Mouse (Mus musculus) midbrain, embryonic 16.5 days (tissue): ENCODE measurements around the gene Lce1g. TPM values are rescaled to one million over a fixed set of nuclear protein-coding genes. Genes with fewer than 3 reads are reported as not detected.

Experiments used
- ATAC-seq: fragments of 200-750 bp; cut with Nextera tagmentation; 2 replicates; pipeline ENCODE4 v1.8.0; 2017; ENCODE audit warnings: moderate TSS enrichment
- H3K27ac ChIP-seq: fragments of 300-500 bp; sonication (generic); 2 replicates; pipeline ENCODE4 v1.5.1; 2014; ENCODE audit warnings: mild to moderate bottlenecking, low read length, mixed read lengths
- H3K27me3 ChIP-seq: fragments of 300-500 bp; sonication (generic); 2 replicates; pipeline ENCODE4 v1.6.1; 2014; ENCODE audit warnings: low read depth, low read length, mixed read lengths; ENCODE audit not compliant: control insufficient read depth, insufficient read depth
- H3K36me3 ChIP-seq: fragments of 300-500 bp; sonication (generic); 2 replicates; pipeline ENCODE4 v1.6.1; 2014; ENCODE audit warnings: mild to moderate bottlenecking, low read length, moderate library complexity, mixed read lengths; ENCODE audit not compliant: control insufficient read depth, insufficient read depth
- H3K4me1 ChIP-seq: fragments of 300-500 bp; sonication (generic); 2 replicates; pipeline ENCODE4 v1.6.1; 2014; ENCODE audit warnings: mild to moderate bottlenecking, low read length, mixed read lengths; ENCODE audit not compliant: control insufficient read depth, insufficient read depth
- H3K4me2 ChIP-seq: fragments of 300-500 bp; sonication (generic); 2 replicates; pipeline ENCODE4 v1.6.1; 2014; ENCODE audit warnings: mild to moderate bottlenecking, low read length, mixed read lengths
- H3K4me3 ChIP-seq: fragments of 300-500 bp; sonication (generic); 2 replicates; pipeline ENCODE4 v1.5.1; 2014; ENCODE audit warnings: low read depth, mild to moderate bottlenecking, low read length, moderate library complexity, mixed read lengths
- H3K9ac ChIP-seq: fragments of 300-500 bp; sonication (generic); 2 replicates; pipeline ENCODE4 v1.6.1; 2014; ENCODE audit warnings: low read depth, low read length, mixed read lengths
- H3K9me3 ChIP-seq: fragments of 300-500 bp; sonication (generic); replicated peaks from 2 replicates; pipeline ENCODE4 v1.6.1; 2014; ENCODE audit warnings: mild to moderate bottlenecking, low read length, mixed read lengths; ENCODE audit not compliant: control insufficient read depth, poor library complexity, severe bottlenecking
- WGBS: fragments of 180-500 bp; shearing (Covaris S2); extraction: QIAGEN DNeasy Blood & Tissue Kit; methylation state at CpG from one replicate; pipeline ENCODE4 v1.1.7; 2014; 5-methylcytosine and 5-hydroxymethylcytosine counted together
- polyA plus RNA-seq: library from polyadenylated mRNA; unstranded; fragments of >200 nt; fragmentation: Nextera tagmentation; extraction: Ambion mirVana; gene quantifications from 2 replicates; pipeline ENCODE4 v1.2.1, GENCODE M21; 2015

Gene Lce1g
- polyA plus RNA-seq = not detected in 2 replicates

GRCm38 (mm10) chr3:92752238-92752637, at the start of gene Lce1g:
TSS of gene Lce1g (minus strand) at chr3:92752338.
- Histone ChIP-seq H3K4me1 (no peaks in the 10 kb centered on the region), H3K9me3 (no peaks in the 10 kb centered on the region), H3K4me3 (no peak within 1 kb of the TSS), H3K27ac (no peak within 1 kb of the TSS), H3K4me2 (no peak within 1 kb of the TSS), H3K27me3 (no peaks in the 10 kb centered on the region), H3K36me3 (no peaks in the 10 kb centered on the region), H3K9ac (no peak within 1 kb of the TSS)
- no peak for ATAC-seq
- WGBS = 87% methylated on average over 1 of the region's 1 CpGs

DNA sequence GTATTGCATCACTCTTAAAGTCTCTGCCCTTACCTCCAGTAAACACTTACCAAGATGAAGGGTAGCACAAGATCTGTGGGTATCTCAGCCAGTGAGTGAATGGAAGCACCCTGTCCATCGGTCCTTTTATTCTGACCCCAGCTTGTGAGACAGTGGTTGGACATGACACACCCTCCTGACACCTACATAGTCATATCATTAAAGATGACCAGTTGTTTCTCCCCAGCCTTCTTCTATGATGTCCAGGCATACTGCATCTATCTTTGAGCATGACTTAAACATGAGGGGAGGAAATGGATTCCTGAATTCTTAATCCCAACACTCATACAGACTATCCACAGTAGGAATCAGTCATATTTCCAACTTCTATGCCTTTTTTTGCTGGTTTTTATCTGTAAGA, 38.3 kb upstream of the Lce1g start, which contains the start of gene Lce1j:
Gene Lce1j (minus strand): TSS at position 101 of the 400 bp plus-strand sequence.
- Histone ChIP-seq H3K36me3 (no peaks in the 10 kb centered on the region), H3K9me3 (no peaks in the 10 kb centered on the region), H3K9ac (no peak within 1 kb of the TSS), H3K4me3 (no peak within 1 kb of the TSS), H3K4me1 (no peaks in the 10 kb centered on the region), H3K27ac (no peak within 1 kb of the TSS), H3K4me2 (no peak within 1 kb of the TSS), H3K27me3 (no peaks in the 10 kb centered on the region)
- ATAC-seq = no peak
- WGBS = 92% methylated on average over 1 of the region's 1 CpGs

GRCm38 (mm10) chr3:92778799-92779198, 26.7 kb upstream of the Lce1g start, which contains the start of gene Lce1i:
TSS of gene Lce1i (minus strand) at chr3:92778899.
- H3K4me3 ChIP-seq = no peak within 1 kb of the TSS
- WGBS = 83% methylated on average over 1 of the region's 1 CpGs
- no peaks in the 10 kb centered on the region for H3K9me3 ChIP-seq
- no peak for ATAC-seq
- H3K4me2 ChIP-seq = no peak within 1 kb of the TSS
- no peaks in the 10 kb centered on the region for H3K36me3 ChIP-seq
- H3K9ac ChIP-seq = no peak within 1 kb of the TSS
- no peak within 1 kb of the TSS for H3K27ac ChIP-seq
- no peaks in the 10 kb centered on the region for H3K27me3 ChIP-seq
- H3K4me1 ChIP-seq = no peaks in the 10 kb centered on the region

DNA sequence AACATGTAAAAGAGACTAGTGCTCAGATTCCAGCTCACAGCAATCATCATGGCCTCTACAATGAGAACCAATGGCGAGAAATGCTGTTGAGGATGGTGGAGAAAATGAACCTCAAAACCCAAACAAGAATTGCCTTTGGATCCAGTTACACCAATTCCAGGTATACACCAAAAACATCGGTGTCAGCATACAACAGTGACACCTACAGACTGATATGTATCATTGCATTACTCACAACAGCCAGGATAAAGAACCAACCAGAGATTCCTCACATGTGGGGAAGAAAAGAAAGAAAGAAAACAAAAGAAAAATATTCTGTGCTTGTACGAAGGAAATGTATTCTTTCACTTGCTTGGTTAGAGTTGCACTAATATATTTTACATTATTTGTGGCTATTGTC, 19.4 kb upstream of the Lce1g start:
- Histone ChIP-seq H3K9ac (no peak overlapping the region), H3K27ac (no peak overlapping the region)
- no peak for ATAC-seq

DNA sequence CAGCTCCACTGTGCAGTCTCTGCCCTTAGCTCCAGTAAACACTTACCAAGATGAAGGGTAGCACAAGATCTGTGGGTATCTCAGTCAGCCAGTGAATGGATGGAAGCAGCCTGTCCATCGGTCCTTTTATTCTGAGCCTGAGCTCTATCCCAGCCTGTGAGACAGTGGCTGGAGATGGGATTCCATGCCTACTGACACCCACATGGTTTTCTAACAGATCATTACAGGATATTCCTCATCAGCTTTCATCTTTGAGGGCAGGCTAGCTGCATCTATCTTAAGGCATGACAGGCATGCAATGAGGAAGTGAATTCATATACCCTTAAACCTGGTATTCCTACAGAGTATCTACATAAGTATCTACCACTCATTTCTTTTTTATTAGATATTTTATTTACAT, 12.8 kb upstream of the Lce1g start, which contains the start of gene Lce1h:
Gene Lce1h (minus strand): TSS at position 101 of the 400 bp plus-strand sequence.
- Histone ChIP-seq H3K9ac (no peak within 1 kb of the TSS), H3K36me3 (no peaks in the 10 kb centered on the region), H3K9me3 (no peaks in the 10 kb centered on the region), H3K27ac (no peak within 1 kb of the TSS), H3K4me1 (no peaks in the 10 kb centered on the region), H3K27me3 (no peaks in the 10 kb centered on the region), H3K4me2 (no peak within 1 kb of the TSS), H3K4me3 (no peak within 1 kb of the TSS)
- WGBS = 95% methylated on average over 1 of the region's 1 CpGs
- ATAC-seq = no peak

More for the DNA sequence above, 19.4 kb upstream of the Lce1g start:
- Histone ChIP-seq H3K36me3 (no peaks in the 10 kb centered on the region), H3K27me3 (no peaks in the 10 kb centered on the region), H3K4me2 (no peak overlapping the region), H3K4me1 (no peaks in the 10 kb centered on the region), H3K4me3 (no peak overlapping the region), H3K9me3 (no peaks in the 10 kb centered on the region)
- 23% methylated on average over 3 of the region's 3 CpGs for WGBS

DNA sequence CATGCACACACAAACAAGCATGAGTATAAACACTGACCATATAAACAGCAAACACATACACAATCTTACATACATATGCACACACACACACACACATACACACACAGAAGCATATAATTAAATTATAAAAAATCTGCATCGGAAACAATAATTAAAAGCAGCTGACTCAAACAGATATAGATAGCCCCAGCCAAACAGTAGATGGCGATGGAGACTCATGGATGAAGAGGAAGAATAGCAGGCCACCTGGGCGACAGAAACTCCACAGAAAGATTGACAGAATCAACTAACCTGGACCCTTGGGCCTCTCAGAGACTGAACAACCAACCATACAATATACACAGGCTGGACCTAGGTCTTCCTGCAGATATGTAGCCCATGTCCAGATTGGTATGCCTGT, 1.1 kb upstream of the Lce1g start:
- H3K27ac ChIP-seq = no peak overlapping the region
- no peaks in the 10 kb centered on the region for H3K36me3 ChIP-seq
- no peaks in the 10 kb centered on the region for H3K4me1 ChIP-seq
- H3K4me3 ChIP-seq = no peak overlapping the region
- H3K4me2 ChIP-seq = no peak overlapping the region
- WGBS = 39% methylated on average over 3 of the region's 3 CpGs
- no peaks in the 10 kb centered on the region for H3K27me3 ChIP-seq
- no peak for ATAC-seq
- H3K9me3 ChIP-seq = no peaks in the 10 kb centered on the region
- H3K9ac ChIP-seq = no peak overlapping the region

GRCm38 (mm10) chr3:92738996-92739395, 13.1 kb downstream of the Lce1g start, which contains the start of gene Gm38119:
TSS of gene Gm38119 (minus strand) at chr3:92739096.
- no peak within 1 kb of the TSS for H3K4me2 ChIP-seq
- no peaks in the 10 kb centered on the region for H3K4me1 ChIP-seq
- H3K9me3 ChIP-seq = no peaks in the 10 kb centered on the region
- no peak within 1 kb of the TSS for H3K4me3 ChIP-seq
- WGBS = 72% methylated on average over 1 of the region's 1 CpGs
- H3K9ac ChIP-seq = no peak within 1 kb of the TSS
- no peaks in the 10 kb centered on the region for H3K27me3 ChIP-seq
- no peak for ATAC-seq
- no peaks in the 10 kb centered on the region for H3K36me3 ChIP-seq
- no peak within 1 kb of the TSS for H3K27ac ChIP-seq

- 91% methylated on average over 5 of the region's 5 CpGs for WGBS
- H3K36me3 ChIP-seq = no peaks in the 10 kb centered on the region
These were observed 29.5 kb downstream of the Lce1g start for GRCm38 (mm10) chr3:92722631-92723030.

DNA sequence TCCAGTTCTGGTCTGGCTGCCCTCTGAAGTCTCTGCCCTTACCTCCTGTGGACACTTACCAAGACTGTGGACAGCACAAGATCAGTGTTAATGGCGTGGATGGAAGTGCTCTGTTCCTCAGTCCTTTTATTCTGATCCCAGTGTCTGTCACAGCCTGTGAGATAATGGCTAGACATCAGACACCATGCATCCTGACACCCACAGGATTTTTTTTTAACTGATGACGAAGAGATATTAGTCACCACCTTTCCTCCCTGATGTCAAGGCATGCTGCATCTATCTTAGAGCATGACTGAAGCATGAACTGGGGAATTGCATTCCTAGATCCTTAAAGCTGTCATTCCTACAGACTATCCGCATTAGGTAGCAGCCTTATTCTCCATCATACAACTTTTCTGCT, 31.9 kb downstream of the Lce1g start, which contains the start of gene Lce1f:
Gene Lce1f (minus strand): TSS at position 101 of the 400 bp plus-strand sequence.
- WGBS = 77% methylated on average over 3 of the region's 3 CpGs
- H3K27me3 ChIP-seq = no peaks in the 10 kb centered on the region
- H3K4me1 ChIP-seq = no peaks in the 10 kb centered on the region
- H3K36me3 ChIP-seq = no peaks in the 10 kb centered on the region
- no peak within 1 kb of the TSS for H3K4me2 ChIP-seq
- no peak within 1 kb of the TSS for H3K9ac ChIP-seq
- no peak for ATAC-seq
- H3K4me3 ChIP-seq = no peak within 1 kb of the TSS
- no peak within 1 kb of the TSS for H3K27ac ChIP-seq
- no peaks in the 10 kb centered on the region for H3K9me3 ChIP-seq

More at GRCm38 (mm10) chr3:92722631-92723030, 29.5 kb downstream of the Lce1g start:
- Histone ChIP-seq H3K27me3 (no peaks in the 10 kb centered on the region), H3K4me1 (no peaks in the 10 kb centered on the region), H3K9ac (no peak overlapping the region), H3K9me3 (no peaks in the 10 kb centered on the region), H3K4me2 (no peak overlapping the region), H3K27ac (no peak overlapping the region), H3K4me3 (no peak overlapping the region)
- ATAC-seq = no peak
